Mouse (Mus musculus): ENCODE measurements around the gene Tex2. TPM values are rescaled to one million over a fixed set of nuclear protein-coding genes. Genes with fewer than 3 reads are reported as not detected.
"Not testable (repeated sequence)": the region's sequence is repeated elsewhere in the genome, so short reads cannot be mapped to it uniquely, and the experiment has no call there.

The Tex2 gene
- polyA plus RNA-seq (2016; fragmentation: Nextera tagmentation; extraction: Ambion mirVana): 8.3 and 9.4 TPM in 2 replicates

DNA sequence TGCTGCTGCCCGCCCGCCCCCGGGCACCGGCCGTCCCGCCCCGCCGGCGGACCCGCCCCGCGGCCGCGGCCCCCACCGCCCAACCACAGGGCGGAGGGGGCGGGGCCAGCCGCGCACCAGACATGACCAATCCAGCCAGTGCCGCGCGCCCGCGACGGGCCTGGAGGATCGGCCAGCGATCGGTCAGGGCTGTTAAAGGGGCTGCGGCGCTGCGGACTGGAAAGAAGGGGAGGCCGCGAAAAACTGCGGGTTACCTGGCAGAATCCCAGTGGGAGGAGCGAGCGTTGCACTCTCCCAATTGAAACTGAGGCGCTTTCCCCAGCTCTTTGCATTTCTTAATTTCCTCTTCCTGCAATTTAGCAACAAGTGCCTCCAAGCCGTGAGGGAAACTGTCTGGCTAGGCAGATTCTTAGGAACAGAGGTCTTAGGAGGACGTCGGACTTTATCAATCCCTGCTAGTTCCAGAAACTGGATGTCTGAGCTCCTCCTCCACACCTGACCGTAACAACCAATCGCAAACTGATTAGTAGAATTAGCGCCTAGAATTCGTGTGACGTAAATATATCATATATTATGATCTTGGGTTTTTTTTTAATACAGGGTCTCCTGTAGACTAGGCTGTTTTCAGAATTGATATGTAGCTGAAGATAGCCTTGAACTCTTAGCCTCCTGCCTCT is at the start of gene Tex2:
Gene Tex2 (minus strand): TSS at position 463 of the 677 bp plus-strand sequence.
- Histone ChIP-seq H3K4me1 (peaks cover 15% of the 10 kb centered on the region), H3K4me2 (replicated peaks) (peak within 1 kb of the TSS; percentile 86), H3K27ac (peak within 1 kb of the TSS; percentile 69), H3K9me3 (no peaks in the 10 kb centered on the region), H3K4me3 (peak within 1 kb of the TSS; percentile 92), H3K9ac (peak within 1 kb of the TSS; percentile 82), H3K27me3 (no peaks in the 10 kb centered on the region), H3K36me3 (no peaks in the 10 kb centered on the region)
- peak; percentile 95 for ATAC-seq (ENCODE audit: insufficient number of reproducible peaks, insufficient read depth, low FRiP score, low TSS enrichment)
- WGBS: under 1% methylated on average over 45 of the region's 45 CpGs

DNA sequence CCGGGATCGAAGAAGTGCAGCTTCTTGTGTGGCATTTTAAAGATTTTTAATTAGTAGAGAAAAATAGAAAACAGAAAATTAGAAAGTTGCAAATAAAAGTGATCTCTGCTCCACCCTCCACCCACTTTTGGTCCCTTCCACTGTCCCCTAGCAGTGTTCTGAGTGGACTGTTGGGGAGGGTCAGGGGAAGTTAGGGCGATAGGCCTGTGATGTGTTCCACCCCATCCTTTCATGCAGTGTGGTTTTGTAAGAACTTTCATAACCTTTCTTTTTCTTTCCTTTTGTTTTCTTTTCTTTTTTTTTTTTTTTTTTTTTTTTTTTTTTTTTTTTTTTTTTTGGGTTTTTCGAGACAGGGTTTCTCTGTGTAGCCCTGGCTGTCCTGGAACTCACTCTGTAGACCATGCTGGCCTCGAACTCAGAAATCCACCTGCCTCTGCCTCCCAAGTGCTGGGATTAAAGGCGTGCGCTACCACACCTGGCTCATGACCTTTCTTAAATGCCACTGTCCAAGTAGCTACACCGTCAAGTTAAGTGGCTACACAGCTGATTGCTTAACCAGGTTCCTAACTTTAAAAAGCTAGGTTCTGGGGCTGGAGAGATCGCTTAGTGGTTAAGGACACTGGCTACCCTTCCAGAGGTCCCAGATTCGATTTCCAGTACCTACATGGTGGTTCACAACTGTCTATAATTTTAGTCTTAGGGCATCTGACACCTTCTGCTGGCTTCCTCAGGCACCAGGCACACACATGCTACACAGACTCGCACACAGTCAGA is 49.6 kb upstream of the Tex2 start:
- 90% methylated on average over 10 of the region's 11 CpGs for WGBS
- ATAC-seq (ENCODE audit: insufficient number of reproducible peaks, insufficient read depth, low FRiP score, low TSS enrichment): no peak
- Histone ChIP-seq H3K27me3 (no peaks in the 10 kb centered on the region), H3K4me2 (replicated peaks) (no peak overlapping the region), H3K9me3 (no peaks in the 10 kb centered on the region), H3K4me3 (no peak overlapping the region), H3K9ac (no peak overlapping the region), H3K27ac (no peak overlapping the region), H3K36me3 (no peaks in the 10 kb centered on the region), H3K4me1 (peaks cover 32% of the 10 kb centered on the region)

DNA sequence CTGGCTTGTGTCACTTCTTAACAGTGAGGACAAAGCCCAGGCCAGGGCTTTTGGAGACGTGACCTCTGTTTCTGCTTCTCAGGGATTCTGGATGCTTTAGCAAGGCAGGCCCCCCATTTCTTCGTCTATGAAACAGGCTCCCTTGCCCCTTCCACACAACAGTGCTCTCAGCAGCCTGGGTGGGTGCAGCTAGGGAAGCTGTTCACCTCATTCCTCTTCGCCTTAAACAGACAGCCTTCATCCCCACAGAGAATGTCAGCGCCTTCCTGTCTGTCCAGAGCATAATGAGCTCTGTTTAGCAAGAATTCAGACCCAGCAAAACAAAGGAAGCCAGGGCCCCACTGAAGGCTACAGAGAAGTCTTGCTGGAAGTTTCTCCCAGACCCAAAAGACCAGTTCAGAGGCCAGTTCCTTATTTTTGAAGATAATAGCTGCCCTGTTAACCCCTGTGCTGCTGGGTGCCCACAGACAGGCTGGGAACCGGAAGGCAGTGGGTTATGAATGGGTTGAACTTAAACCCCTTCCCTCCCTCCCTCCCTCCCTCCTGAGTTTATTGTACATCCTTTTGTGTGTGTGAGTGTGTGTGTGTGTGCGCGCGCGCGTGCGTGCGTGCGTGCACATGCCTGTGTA is 47.3 kb upstream of the Tex2 start:
- Histone ChIP-seq H3K4me3 (no peak overlapping the region), H3K27me3 (no peaks in the 10 kb centered on the region), H3K9ac (no peak overlapping the region; the same call in 1 of the 2 replicates), H3K27ac (peak overlapping the region; percentile 84), H3K9me3 (no peaks in the 10 kb centered on the region), H3K4me2 (replicated peaks) (no peak overlapping the region), H3K36me3 (no peaks in the 10 kb centered on the region), H3K4me1 (peaks cover 36% of the 10 kb centered on the region)
- 60% methylated on average over 13 of the region's 13 CpGs for WGBS
- ATAC-seq (ENCODE audit: insufficient number of reproducible peaks, insufficient read depth, low FRiP score, low TSS enrichment): no peak

DNA sequence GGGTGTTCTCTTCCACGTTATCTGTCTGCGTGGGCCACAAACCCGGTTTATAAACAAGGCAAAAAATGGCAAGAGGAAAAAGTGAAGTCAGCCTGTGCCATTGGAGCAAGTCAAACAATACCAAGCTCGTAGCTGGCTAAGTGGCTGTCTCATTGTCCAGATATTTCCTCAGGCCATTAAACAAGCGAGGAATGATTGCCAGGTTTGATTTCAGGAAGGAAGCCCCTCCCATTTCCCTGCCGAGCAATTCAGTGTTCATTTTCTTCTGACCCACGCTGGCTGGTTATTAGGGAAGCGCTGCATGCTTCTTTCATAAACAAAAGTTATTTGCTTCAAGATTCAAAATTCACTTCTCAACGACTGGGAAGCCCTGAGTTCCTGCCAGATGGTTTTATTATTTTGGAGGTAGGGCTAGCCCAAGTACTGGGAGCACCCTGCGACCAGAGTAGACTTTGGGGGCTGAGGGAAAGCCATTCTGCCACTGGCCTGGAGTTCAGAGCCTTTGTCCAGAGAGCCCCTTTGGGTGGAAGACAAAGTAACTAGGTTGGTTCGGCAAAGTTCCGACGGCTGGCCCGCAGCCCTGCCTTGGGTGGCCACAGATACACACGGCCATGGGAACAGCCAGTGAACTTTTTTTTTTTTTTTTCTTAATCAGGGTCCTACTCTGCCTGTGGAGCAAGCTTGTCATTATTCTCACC is 46.5 kb upstream of the Tex2 start:
- Histone ChIP-seq H3K27me3 (no peaks in the 10 kb centered on the region), H3K4me3 (no peak overlapping the region), H3K9me3 (no peaks in the 10 kb centered on the region), H3K4me1 (peaks cover 36% of the 10 kb centered on the region), H3K27ac (peak overlapping the region; percentile 84), H3K9ac (no peak overlapping the region), H3K36me3 (no peaks in the 10 kb centered on the region), H3K4me2 (replicated peaks) (no peak overlapping the region)
- no peak for ATAC-seq (ENCODE audit: insufficient number of reproducible peaks, insufficient read depth, low FRiP score, low TSS enrichment)
- WGBS: 37% methylated on average over 15 of the region's 15 CpGs

DNA sequence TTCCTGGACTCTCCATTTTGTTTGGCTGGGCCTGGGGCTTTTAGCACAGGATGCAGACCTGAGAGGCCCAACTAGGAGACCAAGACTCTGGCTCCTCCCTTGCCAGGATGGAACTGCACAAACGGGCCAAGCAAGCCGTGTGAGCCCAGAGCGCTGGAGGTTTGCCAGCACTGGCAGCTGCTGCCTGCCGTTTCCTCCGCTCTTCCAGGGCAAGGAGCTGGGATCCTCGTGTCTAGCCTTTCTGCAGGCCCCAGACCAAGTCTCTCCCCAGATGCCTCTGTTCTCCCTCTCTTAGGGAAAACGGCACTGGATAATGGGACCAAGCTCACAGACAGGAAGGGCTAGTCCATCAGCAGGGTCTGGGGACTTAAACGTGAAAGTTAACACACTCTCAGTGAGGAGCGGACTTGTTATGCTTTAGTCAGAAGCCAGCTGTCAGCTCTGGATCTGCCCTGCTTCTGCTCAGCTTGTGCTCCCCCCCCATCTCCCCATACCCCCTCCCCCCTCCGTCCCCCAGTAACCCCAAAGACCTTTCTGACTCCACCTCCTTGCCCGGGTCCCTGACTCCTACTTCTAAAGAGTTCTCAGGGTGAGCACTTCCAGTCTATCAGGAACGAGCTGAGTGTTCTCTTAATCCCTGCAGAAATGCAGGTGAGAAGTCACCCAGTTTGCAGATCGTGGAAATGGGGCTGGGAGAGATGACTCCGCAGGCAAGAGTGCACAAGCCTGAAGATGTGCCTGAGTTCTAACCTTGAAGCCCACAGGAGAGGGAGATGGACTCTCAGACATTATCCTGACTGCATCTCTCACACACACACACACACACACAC is 45.0 kb upstream of the Tex2 start:
- Histone ChIP-seq H3K4me3 (no peak overlapping the region), H3K4me1 (peaks cover 36% of the 10 kb centered on the region), H3K36me3 (no peaks in the 10 kb centered on the region), H3K27ac (peak overlapping the region; percentile 84), H3K9ac (no peak overlapping the region), H3K9me3 (no peaks in the 10 kb centered on the region), H3K4me2 (replicated peaks) (peak overlapping the region; percentile 25; the same call in 1 of the 2 replicates), H3K27me3 (no peaks in the 10 kb centered on the region)
- 14% methylated on average over 14 of the region's 14 CpGs for WGBS
- peak; percentile 75 for ATAC-seq (ENCODE audit: insufficient number of reproducible peaks, insufficient read depth, low FRiP score, low TSS enrichment)

DNA sequence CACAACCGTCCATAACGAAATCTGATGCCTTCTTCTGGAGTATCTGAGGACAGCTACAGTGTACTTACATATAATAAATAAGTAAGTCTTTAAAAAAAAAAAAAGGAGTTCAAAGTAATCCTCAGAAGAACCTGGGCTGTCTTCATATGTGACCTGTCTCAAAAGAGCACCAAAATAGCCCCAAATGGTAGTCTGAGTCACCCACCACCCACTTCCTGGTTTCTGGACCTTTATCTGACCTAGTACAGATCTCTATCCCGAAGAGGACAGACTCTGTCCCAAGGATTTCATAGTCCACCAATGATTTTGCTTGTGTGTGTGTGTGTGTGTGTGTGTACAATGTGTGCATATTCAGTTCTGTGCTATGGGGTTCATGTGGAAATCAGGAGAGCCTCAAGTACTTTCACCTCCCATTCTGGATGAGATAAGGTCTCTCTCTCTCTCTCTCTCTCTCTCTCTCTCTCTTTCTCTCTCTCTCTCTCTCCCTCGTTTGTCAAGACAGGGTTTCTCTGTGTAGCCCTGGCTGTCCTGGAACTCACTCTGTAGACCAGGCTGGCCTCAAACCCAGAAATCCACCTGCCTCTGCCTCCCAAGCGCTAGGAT is 43.8 kb upstream of the Tex2 start:
- peaks cover 36% of the 10 kb centered on the region for H3K4me1 ChIP-seq
- H3K9ac ChIP-seq; H3K9me3 ChIP-seq; H3K27me3 ChIP-seq; H3K4me3 ChIP-seq; H3K4me2 ChIP-seq (replicated peaks); H3K36me3 ChIP-seq; ATAC-seq (ENCODE audit: insufficient number of reproducible peaks, insufficient read depth, low FRiP score, low TSS enrichment); H3K27ac ChIP-seq: not testable (repeated sequence)
- WGBS: 92% methylated on average over 5 of the region's 5 CpGs

DNA sequence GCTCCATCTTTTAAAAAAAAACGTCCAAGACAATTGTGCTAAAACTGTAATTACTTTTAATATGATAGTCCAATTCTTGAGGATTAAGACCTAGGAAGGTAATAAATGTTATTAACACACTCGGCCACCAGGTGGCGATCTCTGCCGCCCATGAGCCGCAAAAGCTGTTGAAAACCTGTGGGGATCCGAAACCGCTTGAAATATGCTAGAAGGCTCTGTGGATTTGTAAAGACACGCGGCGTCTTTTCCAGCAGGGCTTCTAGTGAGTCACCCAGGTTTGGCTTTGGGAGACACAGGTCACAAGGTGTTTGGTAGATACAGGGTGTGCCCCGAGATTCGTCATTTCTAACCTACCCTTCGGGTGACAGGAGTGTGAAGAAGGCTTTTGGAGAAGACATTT is 35.1 kb upstream of the Tex2 start:
- no peaks in the 10 kb centered on the region for H3K9me3 ChIP-seq
- H3K27me3 ChIP-seq: no peaks in the 10 kb centered on the region
- ATAC-seq (ENCODE audit: insufficient number of reproducible peaks, insufficient read depth, low FRiP score, low TSS enrichment): no peak
- H3K4me3 ChIP-seq: no peak overlapping the region
- H3K9ac ChIP-seq: no peak overlapping the region
- no peak overlapping the region for H3K4me2 ChIP-seq (replicated peaks)
- no peaks in the 10 kb centered on the region for H3K36me3 ChIP-seq
- no peak overlapping the region for H3K27ac ChIP-seq
- no peaks in the 10 kb centered on the region for H3K4me1 ChIP-seq
- WGBS: 31% methylated on average over 13 of the region's 13 CpGs

DNA sequence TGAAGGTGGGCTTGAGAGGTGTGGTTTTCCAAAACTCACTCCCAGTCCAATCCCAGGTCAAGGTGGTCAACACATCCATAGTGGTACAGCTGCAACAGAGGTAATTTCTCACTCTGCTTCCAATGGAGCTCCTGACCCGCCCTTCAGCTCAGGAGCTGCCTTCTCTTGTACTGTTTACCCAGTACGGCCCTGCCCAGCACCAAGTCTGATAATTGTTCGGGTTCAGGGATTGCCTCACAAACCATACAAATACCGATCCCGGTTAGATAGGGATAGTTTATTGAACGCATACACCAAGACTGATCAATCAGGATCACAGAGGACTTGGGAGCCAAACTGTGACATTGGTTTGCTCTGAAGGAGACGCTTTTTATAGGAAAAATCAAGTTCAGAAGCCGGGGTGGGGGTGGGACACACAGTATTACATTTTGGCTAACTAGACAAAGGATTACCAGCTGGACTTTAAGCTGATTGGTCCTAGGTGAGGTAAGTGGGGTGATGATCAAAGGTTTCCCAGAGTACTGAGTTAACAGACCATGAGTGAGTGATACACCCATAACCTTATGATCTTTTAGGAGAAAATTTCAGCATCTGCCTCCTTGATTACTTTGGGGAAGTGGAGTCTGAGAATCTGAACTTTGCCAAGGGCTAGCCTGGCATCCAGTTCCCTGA is 29.9 kb upstream of the Tex2 start:
- Histone ChIP-seq H3K36me3 (no peaks in the 10 kb centered on the region), H3K4me1 (peaks cover 18% of the 10 kb centered on the region), H3K9me3 (no peaks in the 10 kb centered on the region), H3K4me2 (replicated peaks) (no peak overlapping the region), H3K9ac (no peak overlapping the region), H3K27ac (no peak overlapping the region), H3K27me3 (no peaks in the 10 kb centered on the region), H3K4me3 (no peak overlapping the region)
- ATAC-seq (ENCODE audit: insufficient number of reproducible peaks, insufficient read depth, low FRiP score, low TSS enrichment): no peak
- WGBS: 80% methylated on average over 8 of the region's 8 CpGs

DNA sequence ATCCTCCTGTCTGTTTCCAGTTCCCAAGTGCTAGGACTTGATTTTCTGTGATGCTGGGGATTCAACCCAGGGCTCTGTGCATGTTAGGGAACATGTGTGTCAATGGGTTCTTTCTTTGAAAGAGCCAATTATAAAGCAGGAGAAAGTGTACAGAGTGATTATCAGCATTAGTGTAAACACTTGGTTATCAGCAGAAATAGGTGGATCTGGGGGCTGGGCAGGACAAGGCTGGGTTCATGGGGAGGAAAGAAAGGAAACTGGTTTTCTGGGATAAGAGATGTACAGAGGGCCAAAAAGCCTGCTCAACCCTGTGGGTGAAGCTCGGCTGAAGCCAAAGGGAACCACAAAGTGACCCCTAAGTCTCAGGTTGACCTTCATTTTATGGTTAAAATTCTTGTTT is 28.4 kb upstream of the Tex2 start:
- H3K4me1 ChIP-seq: peaks cover 25% of the 10 kb centered on the region
- whole genome bisulfite sequencing: 69% methylated on average over 1 of the region's 1 CpGs
- H3K27ac ChIP-seq: no peak overlapping the region

DNA sequence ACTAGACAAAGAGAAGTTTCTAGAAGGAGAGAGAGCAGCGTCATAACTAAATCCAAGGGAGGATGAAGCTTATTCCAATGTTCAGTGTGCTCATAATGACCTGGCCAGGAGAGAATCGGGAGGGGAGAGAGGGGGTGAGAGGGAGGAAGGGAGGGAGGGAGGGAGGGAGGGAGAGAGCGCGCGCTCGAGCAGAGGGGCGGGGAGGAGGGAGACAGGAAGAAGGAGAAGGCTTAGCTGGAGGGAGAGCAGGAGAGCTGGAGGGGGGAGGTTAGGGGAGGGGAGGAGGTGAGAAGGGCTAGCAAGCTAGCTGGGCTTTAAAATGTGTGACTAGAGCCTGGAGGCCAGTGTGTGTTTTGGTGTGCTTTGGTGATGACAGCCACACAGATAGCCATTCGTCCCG is 26.8 kb upstream of the Tex2 start:
- H3K4me3 ChIP-seq: no peak overlapping the region
- H3K4me1 ChIP-seq: peaks cover 25% of the 10 kb centered on the region
- no peak overlapping the region for H3K27ac ChIP-seq
- no peaks in the 10 kb centered on the region for H3K36me3 ChIP-seq
- no peak overlapping the region; the same call in 1 of the 2 replicates for H3K4me2 ChIP-seq (replicated peaks)
- WGBS: 16% methylated on average over 7 of the region's 9 CpGs
- H3K9ac ChIP-seq: no peak overlapping the region
- no peak for ATAC-seq (ENCODE audit: insufficient number of reproducible peaks, insufficient read depth, low FRiP score, low TSS enrichment)
- no peaks in the 10 kb centered on the region for H3K9me3 ChIP-seq
- no peaks in the 10 kb centered on the region for H3K27me3 ChIP-seq

More for the DNA sequence above, 28.4 kb upstream of the Tex2 start:
- Histone ChIP-seq H3K9me3 (no peaks in the 10 kb centered on the region), H3K9ac (no peak overlapping the region), H3K27me3 (no peaks in the 10 kb centered on the region), H3K4me2 (replicated peaks) (no peak overlapping the region), H3K4me3 (no peak overlapping the region), H3K36me3 (no peaks in the 10 kb centered on the region)
- no peak for ATAC-seq (ENCODE audit: insufficient number of reproducible peaks, insufficient read depth, low FRiP score, low TSS enrichment)

Measured in embryonic facial prominence, embryonic 12.5 days (tissue).